Mouse (Mus musculus): ENCODE measurements around the gene Stard3. TPM values are rescaled to one million over a fixed set of nuclear protein-coding genes. Genes with fewer than 3 reads are reported as not detected.

The Stard3 gene
- total RNA-seq, 2 experiments from 2014 or later = 2.8 to 8.5 TPM

Other genes starting within 250 kb of the Stard3 start
- gene Fbxl20, start 208.0 kb upstream of the Stard3 start, total RNA-seq (2015; ENCODE audit: low replicate concordance) = 9.6 and 10.2 TPM in 2 replicates
- 14.0 and 22.7 TPM in 2 replicates for gene Fbxl20, start 208.0 kb upstream of the Stard3 start, total RNA-seq (2017; ENCODE audit: low replicate concordance)
- gene Med1, start 165.1 kb upstream of the Stard3 start, total RNA-seq (2015; ENCODE audit: low replicate concordance) = 30.6 and 34.9 TPM in 2 replicates
- 19.5 and 24.0 TPM in 2 replicates for gene Med1, start 165.1 kb upstream of the Stard3 start, total RNA-seq (2017; ENCODE audit: low replicate concordance)
- gene Cdk12, start 155.3 kb upstream of the Stard3 start, total RNA-seq (2015; ENCODE audit: low replicate concordance) = 181 and 207 TPM in 2 replicates
- gene Cdk12, start 155.3 kb upstream of the Stard3 start, total RNA-seq (2017; ENCODE audit: low replicate concordance) = 263 and 302 TPM in 2 replicates
- not detected in 2 replicates for gene Neurod2, start 28.7 kb upstream of the Stard3 start, total RNA-seq (2015; ENCODE audit: low replicate concordance)
- gene Neurod2, start 28.7 kb upstream of the Stard3 start, total RNA-seq (2017; ENCODE audit: low replicate concordance) = not detected in 2 replicates
- not detected in 2 replicates for gene Ppp1r1b, start 10.0 kb upstream of the Stard3 start, total RNA-seq (2015; ENCODE audit: low replicate concordance)
- gene Ppp1r1b, start 10.0 kb upstream of the Stard3 start, total RNA-seq (2017; ENCODE audit: low replicate concordance) = not detected in 2 replicates
- gene Tcap, start 25.4 kb downstream of the Stard3 start, total RNA-seq (2015; ENCODE audit: low replicate concordance) = not detected in 2 replicates
- gene Tcap, start 25.4 kb downstream of the Stard3 start, total RNA-seq (2017; ENCODE audit: low replicate concordance) = not detected in 2 replicates
- gene Pnmt, start 28.1 kb downstream of the Stard3 start, total RNA-seq (2015; ENCODE audit: low replicate concordance) = not detected in 2 replicates
- gene Pnmt, start 28.1 kb downstream of the Stard3 start, total RNA-seq (2017; ENCODE audit: low replicate concordance) = not detected in 2 replicates
- not detected in 2 replicates for gene Pgap3, start 42.1 kb downstream of the Stard3 start, total RNA-seq (2015; ENCODE audit: low replicate concordance)
- 0.56 TPM in 1 of 2 replicates, not detected in the other for gene Pgap3, start 42.1 kb downstream of the Stard3 start, total RNA-seq (2017; ENCODE audit: low replicate concordance)
- gene Erbb2, start 54.1 kb downstream of the Stard3 start, total RNA-seq (2015; ENCODE audit: low replicate concordance) = 0.21 TPM in 1 of 2 replicates, not detected in the other
- 0.28 TPM in 1 of 2 replicates, not detected in the other for gene Erbb2, start 54.1 kb downstream of the Stard3 start, total RNA-seq (2017; ENCODE audit: low replicate concordance)
- gene Mien1, start 80.6 kb downstream of the Stard3 start, total RNA-seq (2015; ENCODE audit: low replicate concordance) = 13.4 and 19.9 TPM in 2 replicates
- gene Mien1, start 80.6 kb downstream of the Stard3 start, total RNA-seq (2017; ENCODE audit: low replicate concordance) = 1.4 and 3.9 TPM in 2 replicates
- gene Grb7, start 88.0 kb downstream of the Stard3 start, total RNA-seq (2015; ENCODE audit: low replicate concordance) = not detected in 2 replicates
- not detected in 2 replicates for gene Grb7, start 88.0 kb downstream of the Stard3 start, total RNA-seq (2017; ENCODE audit: low replicate concordance)
- 2.7 and 3.1 TPM in 2 replicates for gene Ikzf3, start 187.7 kb downstream of the Stard3 start, total RNA-seq (2015; ENCODE audit: low replicate concordance)
- gene Ikzf3, start 187.7 kb downstream of the Stard3 start, total RNA-seq (2017; ENCODE audit: low replicate concordance) = 1.4 and 2.6 TPM in 2 replicates
- not detected in 2 replicates for gene Zpbp2, start 192.7 kb downstream of the Stard3 start, total RNA-seq (2015; ENCODE audit: low replicate concordance)
- 4.6 TPM in 1 of 2 replicates, not detected in the other for gene Zpbp2, start 192.7 kb downstream of the Stard3 start, total RNA-seq (2017; ENCODE audit: low replicate concordance)
- 20.5 and 31.9 TPM in 2 replicates for gene Ormdl3, start 229.0 kb downstream of the Stard3 start, total RNA-seq (2015; ENCODE audit: low replicate concordance)
- 37.9 and 51.6 TPM in 2 replicates for gene Ormdl3, start 229.0 kb downstream of the Stard3 start, total RNA-seq (2017; ENCODE audit: low replicate concordance)
- not detected in 2 replicates for gene Lrrc3c, start 239.9 kb downstream of the Stard3 start, total RNA-seq (2015; ENCODE audit: low replicate concordance)
- not detected in 2 replicates for gene Lrrc3c, start 239.9 kb downstream of the Stard3 start, total RNA-seq (2017; ENCODE audit: low replicate concordance)